Mouse (Mus musculus) forebrain, embryonic 14.5 days (tissue): Measurements from ENCODE around the gene F2r. TPM values are rescaled to one million over a fixed set of nuclear protein-coding genes. Genes with fewer than 3 reads are reported as not detected.

ENCODE experiments used
- ATAC-seq: fragments of 200-750 bp; cut with Nextera tagmentation; 2 replicates; pipeline ENCODE4 v1.8.0; 2017; ENCODE audit warnings: mild to moderate bottlenecking, moderate library complexity
- DNase-seq: peaks from one replicate; pipeline ENCODE4 v3.0.0-alpha.2; 2015; ENCODE audit warnings: low spot score
- H3K27ac ChIP-seq: fragments of 300-500 bp; sonication (generic); 2 replicates; pipeline ENCODE4 v1.5.1; 2014; ENCODE audit warnings: low read depth, mild to moderate bottlenecking, control low read depth, low read length, moderate library complexity
- H3K27me3 ChIP-seq: fragments of 300-500 bp; sonication (generic); replicated peaks from 2 replicates; pipeline ENCODE4 v1.6.1; 2014; ENCODE audit warnings: low read length, control low read depth, mixed read lengths; ENCODE audit not compliant: control insufficient read depth, insufficient read depth
- H3K36me3 ChIP-seq: fragments of 300-500 bp; sonication (generic); 2 replicates; pipeline ENCODE4 v1.6.1; 2014; ENCODE audit warnings: low read length, control low read depth; ENCODE audit not compliant: control insufficient read depth, insufficient read depth
- H3K4me1 ChIP-seq: fragments of 300-500 bp; sonication (generic); 2 replicates; pipeline ENCODE4 v1.6.1; 2014; ENCODE audit warnings: antibody characterized with exemption, low read length, control low read depth; ENCODE audit not compliant: control insufficient read depth, insufficient read depth
- H3K4me2 ChIP-seq: fragments of 300-500 bp; sonication (generic); 2 replicates; pipeline ENCODE4 v1.6.1; 2014; ENCODE audit warnings: mild to moderate bottlenecking, control low read depth, low read length
- H3K4me3 ChIP-seq: fragments of 300-500 bp; sonication (generic); 2 replicates; pipeline ENCODE4 v1.5.1; 2014; ENCODE audit warnings: low read depth, low read length, control low read depth
- H3K9ac ChIP-seq: fragments of 300-500 bp; sonication (generic); 2 replicates; pipeline ENCODE4 v1.6.1; 2014; ENCODE audit warnings: mild to moderate bottlenecking, low read length, control low read depth, moderate library complexity
- H3K9me3 ChIP-seq: fragments of 300-500 bp; sonication (generic); replicated peaks from 2 replicates; pipeline ENCODE4 v1.6.1; 2016; ENCODE audit warnings: low read length, control low read depth, mixed read lengths; ENCODE audit not compliant: control insufficient read depth
- WGBS: fragments of 180-500 bp; shearing (Covaris S2); extraction: QIAGEN DNeasy Blood & Tissue Kit; methylation state at CpG from one replicate; pipeline ENCODE4 v1.1.7; 2014; 5-methylcytosine and 5-hydroxymethylcytosine counted together
- polyA plus RNA-seq: library from polyadenylated mRNA; unstranded; fragments of >200 nt; fragmentation: Nextera tagmentation; extraction: Ambion mirVana; gene quantifications from 2 replicates; pipeline ENCODE4 v1.2.1, GENCODE M21; 2014

F2r gene
- polyA plus RNA-seq, 1 experiment from 2014 or later, result 76.2 TPM

GRCm38 (mm10) chr13:95578016-95578697 lies 40.1 kb downstream of the F2r start:
- no peak overlapping the region for H3K4me3 ChIP-seq
- WGBS, result 93% methylated on average over 5 of the region's 5 CpGs
- no peaks in the 10 kb centered on the region; the same call in 1 of the 2 replicates for H3K4me1 ChIP-seq
- ATAC-seq (no peak), DNase-seq (no peak)
- H3K4me2 ChIP-seq, result no peak overlapping the region
- H3K36me3 ChIP-seq, result no peaks in the 10 kb centered on the region
- no peaks in the 10 kb centered on the region for H3K9me3 ChIP-seq
- no peaks in the 10 kb centered on the region for H3K27me3 ChIP-seq
- no peak overlapping the region for H3K9ac ChIP-seq
- no peak overlapping the region for H3K27ac ChIP-seq

GRCm38 (mm10) chr13:95570877-95571276 lies 47.4 kb downstream of the F2r start:
- 96% methylated on average over 4 of the region's 4 CpGs for WGBS
- no peak overlapping the region for H3K27ac ChIP-seq
- ATAC-seq (no peak), DNase-seq (no peak)
- no peak overlapping the region for H3K4me2 ChIP-seq
- no peaks in the 10 kb centered on the region for H3K9me3 ChIP-seq
- H3K36me3 ChIP-seq, result no peaks in the 10 kb centered on the region
- no peak overlapping the region for H3K4me3 ChIP-seq
- H3K9ac ChIP-seq, result no peak overlapping the region
- H3K27me3 ChIP-seq, result no peaks in the 10 kb centered on the region
- no peaks in the 10 kb centered on the region for H3K4me1 ChIP-seq

DNA sequence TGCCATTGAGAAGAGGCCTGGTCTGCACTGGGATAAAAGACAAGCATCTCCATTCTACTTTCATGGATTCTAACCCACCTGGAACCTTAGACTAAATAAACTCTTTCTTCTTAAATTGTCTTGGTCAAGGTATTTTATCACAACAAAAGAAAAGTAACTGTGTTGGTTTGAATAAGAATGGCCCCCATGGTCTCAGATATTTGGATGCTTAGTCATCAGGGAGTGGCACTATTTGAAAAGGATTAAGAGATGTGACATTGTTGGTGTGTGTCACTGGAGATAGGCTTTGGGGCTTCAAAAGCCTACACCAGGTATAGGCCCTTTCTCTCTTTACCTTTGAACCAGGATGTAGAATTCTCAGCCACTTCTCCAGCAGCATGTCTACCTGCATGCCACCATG lies 49.0 kb downstream of the F2r start:
- H3K27ac ChIP-seq, result no peak overlapping the region
- DNase-seq, result no peak

GRCm38 (mm10) chr13:95568336-95568735 lies 50.0 kb downstream of the F2r start:
- DNase-seq, result no peak
- no peak overlapping the region for H3K27ac ChIP-seq
- no peak overlapping the region for H3K9ac ChIP-seq
- no peak for ATAC-seq
- H3K9me3 ChIP-seq, result no peaks in the 10 kb centered on the region
- H3K4me1 ChIP-seq, result no peaks in the 10 kb centered on the region
- 95% methylated on average over 3 of the region's 3 CpGs for WGBS
- H3K27me3 ChIP-seq, result no peaks in the 10 kb centered on the region
- no peaks in the 10 kb centered on the region for H3K36me3 ChIP-seq
- no peak overlapping the region for H3K4me2 ChIP-seq
- no peak overlapping the region for H3K4me3 ChIP-seq

More for the DNA sequence above, 49.0 kb downstream of the F2r start:
- no peak for ATAC-seq
- H3K9ac ChIP-seq, result no peak overlapping the region
- no peaks in the 10 kb centered on the region for H3K9me3 ChIP-seq
- H3K27me3 ChIP-seq, result no peaks in the 10 kb centered on the region
- no peak overlapping the region for H3K4me2 ChIP-seq
- H3K36me3 ChIP-seq, result no peaks in the 10 kb centered on the region
- no peak overlapping the region for H3K4me3 ChIP-seq
- no peaks in the 10 kb centered on the region for H3K4me1 ChIP-seq

DNA sequence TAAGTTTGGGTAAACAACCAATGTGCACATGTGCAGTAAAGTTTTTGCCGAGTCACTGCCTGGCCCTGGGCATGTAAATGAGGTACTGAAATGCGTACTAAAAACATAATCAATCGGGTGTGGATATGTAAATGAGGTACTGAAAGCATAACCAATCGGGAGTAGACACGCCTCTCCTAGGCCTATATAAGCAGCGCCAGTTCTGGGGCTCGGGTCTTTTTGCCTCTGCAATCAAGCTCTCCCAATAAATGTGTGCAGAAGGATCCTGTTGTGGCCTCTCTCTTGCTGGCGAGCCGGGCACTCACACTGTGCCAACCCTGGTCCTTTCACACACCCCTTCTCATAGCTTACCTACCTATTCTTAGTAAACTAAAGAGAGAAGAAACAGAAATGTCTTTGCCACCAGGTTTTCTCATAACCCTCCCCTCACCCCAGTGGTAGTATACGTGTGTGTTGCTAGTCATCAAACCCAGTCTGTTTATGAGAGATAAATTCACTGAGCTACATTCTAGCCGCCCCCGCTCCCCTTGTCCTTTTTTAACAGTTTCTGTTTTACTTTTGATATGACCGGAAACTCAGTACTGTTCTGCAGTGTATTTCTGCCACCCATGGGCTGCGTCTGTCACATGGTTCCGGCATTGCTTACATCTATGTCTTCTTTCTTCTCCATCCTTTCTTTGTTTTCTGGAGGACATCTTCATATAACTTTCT lies 51.3 kb downstream of the F2r start:
- WGBS, result 95% methylated on average over 15 of the region's 15 CpGs
- Histone ChIP-seq H3K9ac (no peak overlapping the region), H3K4me3 (no peak overlapping the region)

DNA sequence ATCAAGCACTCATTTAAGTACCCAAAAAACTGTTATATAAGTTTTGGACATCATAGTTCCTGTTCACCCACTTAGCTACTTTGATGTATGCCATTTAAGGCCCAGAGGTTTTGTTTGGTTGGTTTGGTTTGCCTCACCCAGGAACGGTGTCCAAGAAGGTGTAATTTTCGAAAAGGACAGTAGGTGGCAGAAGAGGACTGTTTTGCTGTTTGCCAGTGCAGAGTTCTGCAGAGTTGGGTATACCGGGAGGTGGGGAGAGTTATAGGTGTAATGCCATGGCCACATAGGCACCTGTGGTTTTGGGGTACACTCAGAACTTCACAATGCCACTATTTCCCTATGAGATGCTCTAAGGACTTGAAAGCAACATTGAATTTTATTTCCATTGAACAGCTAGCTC lies 54.6 kb downstream of the F2r start:
- no peak overlapping the region for H3K27ac ChIP-seq
- ATAC-seq, result peak; percentile 92
- no peaks in the 10 kb centered on the region for H3K4me1 ChIP-seq
- no peak overlapping the region for H3K4me3 ChIP-seq
- H3K27me3 ChIP-seq, result no peaks in the 10 kb centered on the region
- DNase-seq, result peak; percentile 88
- no peak overlapping the region for H3K4me2 ChIP-seq
- H3K36me3 ChIP-seq, result no peaks in the 10 kb centered on the region
- H3K9me3 ChIP-seq, result no peaks in the 10 kb centered on the region
- H3K9ac ChIP-seq, result no peak overlapping the region
- WGBS, result 0% methylated on average over 3 of the region's 3 CpGs

More for the DNA sequence above, 51.3 kb downstream of the F2r start:
- DNase-seq, result no peak
- no peaks in the 10 kb centered on the region for H3K9me3 ChIP-seq
- no peaks in the 10 kb centered on the region for H3K36me3 ChIP-seq
- H3K4me2 ChIP-seq, result no peak overlapping the region
- ATAC-seq, result no peak
- no peak overlapping the region for H3K27ac ChIP-seq
- H3K27me3 ChIP-seq, result no peaks in the 10 kb centered on the region
- H3K4me1 ChIP-seq, result no peaks in the 10 kb centered on the region

DNA sequence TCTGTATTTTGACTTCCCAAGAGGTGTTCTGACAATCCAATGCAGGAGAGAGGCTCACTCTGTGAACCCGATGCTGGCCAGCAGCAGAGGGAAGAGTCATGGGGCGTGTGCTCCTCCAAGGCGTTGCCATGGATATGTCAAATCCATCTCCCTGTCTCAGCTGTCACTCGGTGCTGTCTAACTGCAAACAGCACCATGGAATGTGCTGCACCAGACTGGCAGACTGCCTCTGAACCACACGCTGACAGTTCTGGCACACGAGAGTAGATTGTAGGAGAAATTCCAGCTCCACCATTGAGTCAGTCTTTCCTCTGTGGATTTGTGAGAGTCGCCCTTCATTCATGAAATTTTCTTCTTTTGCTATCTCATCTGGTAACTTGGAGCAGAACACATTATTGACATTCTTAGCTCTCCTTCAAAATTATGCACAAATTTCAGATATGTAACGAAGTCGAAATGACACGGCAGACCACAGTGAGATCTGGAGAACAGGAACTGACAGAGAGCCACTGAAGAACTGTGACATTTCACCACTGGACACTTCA lies 55.1 kb downstream of the F2r start:
- DNase-seq (peak; percentile 76), ATAC-seq (peak; percentile 83; the same call in 1 of the 2 replicates)
- H3K4me3 ChIP-seq, result no peak overlapping the region
- no peaks in the 10 kb centered on the region for H3K4me1 ChIP-seq
- no peak overlapping the region for H3K9ac ChIP-seq
- no peaks in the 10 kb centered on the region for H3K27me3 ChIP-seq
- no peaks in the 10 kb centered on the region for H3K9me3 ChIP-seq
- no peaks in the 10 kb centered on the region for H3K36me3 ChIP-seq
- H3K4me2 ChIP-seq, result no peak overlapping the region
- WGBS, result 59% methylated on average over 10 of the region's 10 CpGs
- no peak overlapping the region for H3K27ac ChIP-seq

DNA sequence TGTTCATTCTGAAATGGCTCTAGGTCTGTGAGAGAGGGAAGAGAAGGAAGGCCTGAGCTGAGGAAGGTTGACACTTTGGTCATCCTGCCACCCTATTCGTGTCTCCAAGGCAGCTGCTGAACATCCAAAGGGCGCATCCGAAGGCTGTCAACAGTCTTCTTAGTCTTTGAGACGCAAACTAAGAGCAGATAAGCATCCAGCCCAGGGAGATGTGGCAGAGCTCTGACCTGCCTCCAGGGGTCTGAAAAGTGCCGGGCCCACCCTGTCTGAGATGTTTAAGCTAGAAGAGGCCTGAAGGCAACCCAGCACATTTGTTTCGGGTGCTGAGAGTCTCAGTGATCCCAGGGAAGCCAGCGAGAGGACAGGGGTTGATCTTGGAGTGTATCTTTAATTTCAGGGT lies 61.0 kb downstream of the F2r start:
- WGBS, result 90% methylated on average over 7 of the region's 7 CpGs
- no peak for DNase-seq
- H3K36me3 ChIP-seq, result no peaks in the 10 kb centered on the region
- no peak overlapping the region for H3K27ac ChIP-seq
- H3K4me3 ChIP-seq, result no peak overlapping the region
- no peak overlapping the region for H3K4me2 ChIP-seq
- no peaks in the 10 kb centered on the region for H3K27me3 ChIP-seq
- ATAC-seq, result no peak
- no peak overlapping the region for H3K9ac ChIP-seq
- no peaks in the 10 kb centered on the region for H3K4me1 ChIP-seq
- H3K9me3 ChIP-seq, result no peaks in the 10 kb centered on the region

GRCm38 (mm10) chr13:95553885-95554492 lies 64.3 kb downstream of the F2r start:
- DNase-seq (no peak), ATAC-seq (no peak)
- 91% methylated on average over 11 of the region's 11 CpGs for WGBS
- H3K9me3 ChIP-seq, result no peaks in the 10 kb centered on the region
- H3K27ac ChIP-seq, result no peak overlapping the region
- no peak overlapping the region for H3K4me2 ChIP-seq
- peaks cover 5% of the 10 kb centered on the region for H3K4me1 ChIP-seq
- no peaks in the 10 kb centered on the region for H3K27me3 ChIP-seq
- H3K36me3 ChIP-seq, result no peaks in the 10 kb centered on the region
- H3K9ac ChIP-seq, result no peak overlapping the region
- no peak overlapping the region for H3K4me3 ChIP-seq
